Mouse (Mus musculus): ENCODE results near the gene Prkn. TPM values are rescaled to one million over a fixed set of nuclear protein-coding genes. Genes with fewer than 3 reads are reported as not detected.

The Prkn gene
- polyA plus RNA-seq, 1 experiment from 2014 or later = 0.68 TPM

DNA sequence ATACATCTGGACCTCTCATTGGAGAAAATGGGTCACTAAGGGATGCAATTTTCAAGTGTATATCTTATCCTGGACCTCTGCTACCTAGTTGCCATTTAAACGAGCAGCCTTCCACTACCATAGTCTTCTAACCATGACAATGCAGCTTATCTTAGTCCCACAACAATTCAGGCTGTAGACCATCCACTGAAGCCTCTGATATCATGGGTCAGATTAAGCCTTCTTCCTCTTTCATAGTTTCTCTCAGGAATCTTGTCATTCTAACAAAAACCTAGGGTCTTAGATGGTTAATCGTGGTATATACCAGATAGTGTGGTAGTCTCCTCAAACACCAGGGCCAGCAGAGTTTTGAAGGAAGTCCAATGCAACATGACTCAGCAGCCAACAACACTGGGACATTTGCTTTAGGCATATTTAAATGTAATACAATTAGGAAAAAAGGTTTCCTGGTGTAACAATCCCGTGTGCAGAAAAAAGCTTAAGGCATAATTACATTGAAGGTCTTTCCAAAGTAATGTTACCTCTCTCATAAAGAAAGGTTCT lies 61.6 kb downstream of the Prkn start:
- no peak for DNase-seq (ENCODE audit: low spot score)
- H3K27me3 ChIP-seq (ENCODE audit: low read depth, poor library complexity, severe bottlenecking) = no peaks in the 10 kb centered on the region
- no peaks in the 10 kb centered on the region for H3K9me3 ChIP-seq (replicated peaks)
- H3K4me1 ChIP-seq = no peaks in the 10 kb centered on the region
- H3K4me3 ChIP-seq = no peak overlapping the region
- H3K36me3 ChIP-seq = no peaks in the 10 kb centered on the region
- WGBS = 87% methylated on average over 3 of the region's 3 CpGs
- H3K27ac ChIP-seq (replicated peaks) = no peak overlapping the region

DNA sequence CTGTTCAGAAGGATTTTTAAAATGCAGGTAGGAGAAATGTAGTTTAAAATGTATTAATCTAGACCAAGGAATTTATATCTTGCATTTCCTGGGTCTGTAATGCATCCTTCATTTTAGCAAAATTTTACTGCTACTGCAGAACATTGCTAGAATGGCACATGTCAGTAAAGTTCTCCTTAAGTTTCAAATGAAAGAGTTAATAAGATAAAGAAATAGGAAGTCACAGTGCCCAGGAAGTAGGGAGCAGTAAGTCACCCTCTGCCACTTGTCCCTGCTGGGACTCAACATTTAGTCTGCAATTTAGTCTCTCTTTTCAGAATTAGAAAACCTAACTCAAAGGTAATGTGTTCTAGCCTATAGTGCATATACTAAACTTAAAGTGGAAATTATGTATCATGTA lies 96.5 kb downstream of the Prkn start:
- peaks cover 8% of the 10 kb centered on the region for H3K4me1 ChIP-seq
- H3K9me3 ChIP-seq (replicated peaks) = no peaks in the 10 kb centered on the region
- H3K27me3 ChIP-seq (ENCODE audit: low read depth, poor library complexity, severe bottlenecking) = no peaks in the 10 kb centered on the region
- no peaks in the 10 kb centered on the region for H3K36me3 ChIP-seq
- no peak overlapping the region for H3K27ac ChIP-seq (replicated peaks)
- no peak overlapping the region for H3K4me3 ChIP-seq
- no peak for DNase-seq (ENCODE audit: low spot score)

DNA sequence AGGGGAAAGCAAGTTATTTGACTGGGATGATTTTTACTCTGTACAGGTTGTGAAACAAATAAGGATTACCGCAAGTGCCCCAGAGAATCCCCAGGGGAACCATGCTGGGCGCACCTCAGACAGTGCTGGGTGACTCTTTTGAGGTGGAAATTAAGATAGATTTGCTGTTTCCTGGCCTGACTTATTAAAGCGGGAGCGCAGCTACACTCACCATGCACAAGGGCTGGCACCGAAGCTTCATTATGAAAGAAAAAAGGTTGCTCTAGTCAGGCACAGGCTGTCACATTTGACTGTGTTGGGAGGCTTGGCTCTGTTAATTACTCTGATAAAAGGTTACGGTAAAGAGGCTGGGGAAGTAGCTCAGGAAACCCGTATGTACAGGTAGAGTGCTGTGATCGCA lies 97.7 kb downstream of the Prkn start:
- DNase-seq (ENCODE audit: low spot score) = no peak
- WGBS = 39% methylated on average over 8 of the region's 8 CpGs
- Histone ChIP-seq H3K4me1 (peaks cover 8% of the 10 kb centered on the region), H3K9me3 (replicated peaks) (no peaks in the 10 kb centered on the region), H3K4me3 (no peak overlapping the region), H3K27ac (replicated peaks) (no peak overlapping the region), H3K27me3 (ENCODE audit: low read depth, poor library complexity, severe bottlenecking) (no peaks in the 10 kb centered on the region), H3K36me3 (no peaks in the 10 kb centered on the region)

DNA sequence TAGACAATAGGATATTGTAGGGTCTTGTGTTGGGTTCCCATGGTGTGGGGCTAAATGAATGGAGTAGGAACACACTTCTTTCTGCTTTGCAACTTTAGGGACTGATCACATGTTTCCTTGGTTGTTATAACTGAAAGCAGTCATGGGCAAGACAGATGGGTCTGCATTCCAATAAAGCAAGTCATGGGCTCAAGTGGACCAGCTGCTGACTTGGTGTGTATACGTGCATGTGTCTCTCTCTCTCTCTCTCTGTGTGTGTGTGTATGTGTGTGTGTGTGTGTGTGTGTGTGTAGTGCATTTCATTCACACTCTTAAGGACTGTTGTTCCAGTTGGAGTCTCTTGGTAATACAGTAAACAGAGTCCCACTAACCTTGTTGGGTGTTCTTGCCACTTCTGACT lies 98.6 kb downstream of the Prkn start:
- no peak for DNase-seq (ENCODE audit: low spot score)
- no peaks in the 10 kb centered on the region for H3K9me3 ChIP-seq (replicated peaks)
- H3K36me3 ChIP-seq = no peaks in the 10 kb centered on the region
- no peaks in the 10 kb centered on the region for H3K27me3 ChIP-seq (ENCODE audit: low read depth, poor library complexity, severe bottlenecking)
- H3K4me3 ChIP-seq = no peak overlapping the region
- no peak overlapping the region for H3K27ac ChIP-seq (replicated peaks)
- WGBS = 82% methylated on average over 1 of the region's 1 CpGs
- peaks cover 8% of the 10 kb centered on the region for H3K4me1 ChIP-seq

DNA sequence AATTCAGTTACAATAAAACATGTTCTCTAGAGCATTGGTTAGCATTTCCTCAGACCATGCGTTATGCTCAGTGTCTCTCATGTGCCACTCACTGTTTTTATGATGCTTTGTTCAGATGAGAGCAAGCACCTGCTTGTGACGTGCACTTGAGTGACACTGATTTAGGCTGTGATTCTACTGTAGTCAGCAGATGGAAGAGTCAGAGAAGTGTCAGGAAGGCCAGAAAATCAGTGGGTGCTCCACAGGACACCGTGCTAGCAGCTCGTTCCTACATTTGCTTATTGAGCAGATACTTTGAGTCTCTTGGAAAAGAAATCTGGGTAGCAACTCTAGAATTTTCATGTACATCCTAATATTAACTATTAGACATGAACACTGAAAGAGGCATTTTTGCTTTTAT lies 106.4 kb downstream of the Prkn start:
- DNase-seq (ENCODE audit: low spot score) = no peak
- Histone ChIP-seq H3K27ac (replicated peaks) (no peak overlapping the region), H3K9me3 (replicated peaks) (no peaks in the 10 kb centered on the region), H3K36me3 (no peaks in the 10 kb centered on the region), H3K4me1 (no peaks in the 10 kb centered on the region), H3K27me3 (ENCODE audit: low read depth, poor library complexity, severe bottlenecking) (no peaks in the 10 kb centered on the region), H3K4me3 (no peak overlapping the region)
- WGBS = 88% methylated on average over 4 of the region's 4 CpGs

DNA sequence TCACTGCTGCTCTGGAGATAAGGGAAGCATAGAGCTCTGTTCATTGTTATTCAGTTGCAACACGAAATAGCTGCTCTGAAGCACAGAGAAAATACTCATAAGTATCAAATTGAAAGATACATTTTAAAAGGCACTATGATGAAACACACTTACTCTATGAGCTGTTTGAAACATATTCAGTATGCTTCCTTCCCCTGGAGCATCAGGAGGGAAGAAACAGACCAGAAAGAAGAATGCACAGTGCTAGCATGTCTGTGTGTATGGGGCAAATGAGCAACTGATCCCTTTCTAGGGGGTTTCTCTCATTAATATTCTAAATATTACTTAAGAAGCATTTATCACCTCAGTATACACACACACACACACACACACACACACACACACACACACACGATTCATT lies 107.4 kb downstream of the Prkn start:
- Histone ChIP-seq H3K4me1 (no peaks in the 10 kb centered on the region), H3K36me3 (no peaks in the 10 kb centered on the region), H3K4me3 (no peak overlapping the region), H3K9me3 (replicated peaks) (no peaks in the 10 kb centered on the region), H3K27ac (replicated peaks) (no peak overlapping the region), H3K27me3 (ENCODE audit: low read depth, poor library complexity, severe bottlenecking) (no peaks in the 10 kb centered on the region)
- 89% methylated on average over 2 of the region's 2 CpGs for WGBS
- no peak for DNase-seq (ENCODE audit: low spot score)

DNA sequence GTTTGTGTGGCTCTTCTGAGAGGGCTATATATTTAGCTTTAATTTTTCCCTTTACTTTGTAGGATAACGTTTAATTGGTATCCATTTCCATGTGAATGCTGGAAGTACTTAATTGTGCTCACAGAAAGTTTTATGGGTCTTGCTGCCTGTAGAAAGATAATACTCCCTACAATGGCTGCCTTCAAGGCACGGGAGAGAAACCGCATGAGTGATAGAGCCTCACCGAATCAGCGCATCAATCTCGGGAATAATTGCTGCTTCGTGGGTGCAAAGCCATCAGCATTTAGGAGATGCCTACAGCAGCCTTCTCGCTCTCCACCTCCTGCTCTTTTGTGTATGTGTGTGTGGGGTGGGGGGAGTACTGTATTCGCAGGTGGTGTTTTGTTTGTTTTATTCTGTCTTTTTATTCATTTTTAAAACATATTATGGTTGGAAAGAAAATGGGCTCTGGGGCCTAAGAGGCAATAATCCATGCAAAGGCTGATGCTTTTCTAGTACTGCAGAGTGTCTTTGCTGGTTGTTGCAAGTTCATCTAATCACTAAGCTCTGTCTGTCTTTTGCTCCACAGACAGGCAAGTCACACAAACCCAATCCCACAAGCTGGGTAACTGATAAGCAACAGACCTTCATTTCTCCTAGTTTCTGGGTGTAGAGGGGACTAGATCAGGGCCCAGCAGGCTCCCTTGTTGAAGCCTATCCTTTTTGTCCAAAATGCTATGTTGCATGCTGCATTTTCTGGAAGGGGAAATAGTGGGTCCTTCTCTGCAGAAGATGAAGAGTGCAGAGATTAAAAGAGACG lies 119.1 kb downstream of the Prkn start:
- 85% methylated on average over 10 of the region's 10 CpGs for WGBS
- no peak overlapping the region for H3K27ac ChIP-seq (replicated peaks)
- DNase-seq (ENCODE audit: low spot score) = no peak

DNA sequence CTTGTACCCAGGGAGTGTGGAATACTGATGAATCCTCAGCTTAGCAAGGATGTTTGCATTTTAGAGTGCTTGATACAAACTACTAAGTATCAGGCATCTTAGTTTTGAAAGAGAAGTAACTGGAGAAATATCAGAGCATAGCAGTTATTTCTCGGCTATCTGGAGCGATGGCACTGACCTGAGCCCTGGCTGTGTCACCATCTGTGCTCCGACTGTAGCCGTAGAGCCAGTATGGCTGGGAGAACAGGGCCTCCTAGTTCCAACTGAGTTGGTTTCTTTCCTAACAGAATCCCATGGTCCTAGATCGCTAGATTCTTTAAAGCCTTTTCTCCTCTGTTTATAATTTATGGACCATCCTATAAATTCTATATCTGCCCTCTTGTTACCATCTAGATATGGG lies 122.0 kb downstream of the Prkn start:
- DNase-seq (ENCODE audit: low spot score) = no peak
- no peaks in the 10 kb centered on the region for H3K9me3 ChIP-seq (replicated peaks)
- H3K4me3 ChIP-seq = no peak overlapping the region
- no peaks in the 10 kb centered on the region for H3K36me3 ChIP-seq
- H3K4me1 ChIP-seq = no peaks in the 10 kb centered on the region
- no peak overlapping the region for H3K27ac ChIP-seq (replicated peaks)
- WGBS = 90% methylated on average over 5 of the region's 5 CpGs
- H3K27me3 ChIP-seq (ENCODE audit: low read depth, poor library complexity, severe bottlenecking) = no peaks in the 10 kb centered on the region

More for the DNA sequence above, 119.1 kb downstream of the Prkn start:
- Histone ChIP-seq H3K4me1 (no peaks in the 10 kb centered on the region), H3K36me3 (no peaks in the 10 kb centered on the region), H3K9me3 (replicated peaks) (no peaks in the 10 kb centered on the region), H3K4me3 (no peak overlapping the region), H3K27me3 (ENCODE audit: low read depth, poor library complexity, severe bottlenecking) (no peaks in the 10 kb centered on the region)

DNA sequence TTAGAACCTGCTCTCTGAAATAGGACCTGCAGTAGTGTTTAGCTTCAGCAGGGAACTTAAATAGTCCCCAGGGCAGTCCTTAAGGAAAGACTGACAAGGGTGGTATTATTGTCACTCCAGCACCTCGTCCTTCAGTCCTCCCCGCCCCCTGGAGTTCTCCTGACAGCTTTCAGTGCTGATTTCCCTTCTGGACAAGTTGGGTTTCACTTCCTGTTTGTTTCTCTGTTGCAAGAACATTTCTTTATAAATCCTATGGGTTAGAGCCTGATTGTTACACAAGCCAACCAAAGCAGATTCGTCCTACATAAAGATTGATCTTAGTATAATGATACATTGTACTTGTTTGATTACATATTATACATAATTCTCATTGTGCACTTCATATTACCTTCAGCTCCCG lies 142.0 kb downstream of the Prkn start:
- Histone ChIP-seq H3K27me3 (ENCODE audit: low read depth, poor library complexity, severe bottlenecking) (no peaks in the 10 kb centered on the region), H3K27ac (replicated peaks) (no peak overlapping the region), H3K9me3 (replicated peaks) (no peaks in the 10 kb centered on the region), H3K4me3 (no peak overlapping the region), H3K36me3 (no peaks in the 10 kb centered on the region), H3K4me1 (no peaks in the 10 kb centered on the region)
- DNase-seq (ENCODE audit: low spot score) = no peak
- 67% methylated on average over 4 of the region's 4 CpGs for WGBS

DNA sequence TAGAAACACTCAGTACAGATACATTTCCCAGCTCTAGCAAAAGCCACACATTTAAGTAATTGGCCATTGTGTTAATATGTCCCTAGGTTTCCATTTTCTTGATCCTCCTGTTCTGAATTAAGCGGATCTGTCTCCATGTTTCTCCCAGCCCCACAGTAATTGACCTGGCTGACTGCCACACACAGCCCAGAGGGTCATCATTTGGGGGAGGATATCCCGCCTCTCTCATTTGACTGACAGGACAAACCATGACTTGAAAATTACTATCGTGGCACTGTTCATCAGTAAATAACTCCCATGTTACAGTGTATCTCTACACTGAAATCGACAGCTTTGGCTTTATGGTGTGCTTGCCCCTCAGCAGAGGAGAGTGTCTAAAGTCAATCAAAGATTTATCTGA lies 146.9 kb downstream of the Prkn start:
- Histone ChIP-seq H3K27me3 (ENCODE audit: low read depth, poor library complexity, severe bottlenecking) (no peaks in the 10 kb centered on the region), H3K36me3 (no peaks in the 10 kb centered on the region), H3K4me3 (no peak overlapping the region), H3K4me1 (no peaks in the 10 kb centered on the region), H3K27ac (replicated peaks) (no peak overlapping the region), H3K9me3 (replicated peaks) (no peaks in the 10 kb centered on the region)
- whole genome bisulfite sequencing = 91% methylated on average over 4 of the region's 4 CpGs
- DNase-seq (ENCODE audit: low spot score) = no peak

DNA sequence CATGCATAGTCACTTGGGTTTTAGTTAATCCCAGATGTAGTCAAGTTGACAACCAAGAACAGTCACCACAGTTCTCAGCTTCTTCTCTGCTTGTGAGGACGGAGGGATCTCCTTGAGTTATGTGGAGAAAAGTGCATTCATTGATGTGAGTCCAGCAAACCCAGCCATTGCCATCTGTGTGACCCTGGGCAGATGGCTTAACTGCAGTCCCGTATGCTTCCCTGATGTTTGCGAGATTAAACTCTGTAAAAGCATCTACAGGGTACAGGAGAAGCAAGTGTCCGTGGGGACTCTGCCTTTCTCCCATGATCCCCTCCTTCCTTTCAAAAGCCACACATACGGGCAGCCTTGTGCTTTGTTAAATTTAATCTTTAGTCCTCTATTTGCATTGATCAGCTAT lies 157.1 kb downstream of the Prkn start:
- no peaks in the 10 kb centered on the region for H3K27me3 ChIP-seq (ENCODE audit: low read depth, poor library complexity, severe bottlenecking)
- H3K9me3 ChIP-seq (replicated peaks) = no peaks in the 10 kb centered on the region
- no peaks in the 10 kb centered on the region for H3K4me1 ChIP-seq
- no peak overlapping the region for H3K4me3 ChIP-seq
- H3K27ac ChIP-seq (replicated peaks) = no peak overlapping the region
- no peak for DNase-seq (ENCODE audit: low spot score)
- no peaks in the 10 kb centered on the region for H3K36me3 ChIP-seq
- WGBS = 75% methylated on average over 5 of the region's 5 CpGs

DNA sequence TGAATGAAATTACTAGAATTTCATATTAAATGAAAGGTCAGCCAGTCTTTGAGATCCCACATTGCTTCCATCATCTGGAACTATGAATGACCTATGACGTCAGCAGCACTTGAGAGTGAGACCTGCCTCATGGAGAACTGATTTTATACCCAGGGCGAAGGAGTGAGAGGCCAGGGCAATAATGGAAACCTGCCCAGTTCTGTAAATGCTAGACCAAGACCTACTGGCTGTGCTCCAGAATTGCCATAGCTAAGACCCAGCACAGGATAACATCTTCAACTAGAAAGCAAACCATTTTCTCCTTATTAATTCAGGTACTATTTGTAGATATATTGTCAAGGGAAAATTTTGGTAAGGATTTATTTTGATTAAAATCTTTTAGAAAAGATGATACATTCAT lies 183.2 kb downstream of the Prkn start:
- DNase-seq (ENCODE audit: low spot score) = no peak
- H3K36me3 ChIP-seq = no peaks in the 10 kb centered on the region
- no peak overlapping the region for H3K27ac ChIP-seq (replicated peaks)
- no peaks in the 10 kb centered on the region for H3K27me3 ChIP-seq (ENCODE audit: low read depth, poor library complexity, severe bottlenecking)
- WGBS = 85% methylated on average over 2 of the region's 2 CpGs
- H3K4me3 ChIP-seq = no peak overlapping the region
- H3K9me3 ChIP-seq (replicated peaks) = no peaks in the 10 kb centered on the region
- H3K4me1 ChIP-seq = no peaks in the 10 kb centered on the region

DNA sequence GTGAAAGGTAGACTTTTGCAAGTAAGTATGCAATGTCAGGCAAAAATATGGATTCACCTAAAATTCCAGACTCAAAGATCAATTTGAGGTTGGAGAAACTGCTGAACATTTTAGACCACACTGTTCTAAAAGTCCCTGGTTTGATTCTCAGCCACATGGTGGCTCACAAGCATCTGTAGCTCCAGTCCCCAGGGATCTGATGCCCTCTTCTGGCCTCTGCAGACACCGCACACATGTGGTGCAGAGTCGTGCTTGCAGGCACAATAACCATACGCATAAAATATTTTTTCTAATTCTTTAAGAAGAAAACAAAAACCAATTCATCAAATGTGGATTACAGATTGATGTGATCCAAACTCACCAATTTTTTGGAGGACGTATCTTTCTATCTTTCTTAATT lies 189.2 kb downstream of the Prkn start:
- DNase-seq (ENCODE audit: low spot score) = no peak
- WGBS = 95% methylated on average over 4 of the region's 4 CpGs

More for the DNA sequence above, 189.2 kb downstream of the Prkn start:
- Histone ChIP-seq H3K4me3 (no peak overlapping the region), H3K4me1 (no peaks in the 10 kb centered on the region), H3K36me3 (no peaks in the 10 kb centered on the region), H3K27me3 (ENCODE audit: low read depth, poor library complexity, severe bottlenecking) (no peaks in the 10 kb centered on the region), H3K9me3 (replicated peaks) (no peaks in the 10 kb centered on the region), H3K27ac (replicated peaks) (no peak overlapping the region)

Measured in midbrain, embryonic 10.5 days (tissue).